ENCODE assay signal across 17 mouse cellular contexts in genomic region chr17:60717931-60718621, GRCm38 (mm10).
"Had no signal": no experiment of that assay in that cellular context is flagged by ENCODE, and none has a peak within 500 bp of the region (broad histone marks: within the 10 kb centered on the region; RNA-seq: fewer than 3 reads in every experiment).

No protein-coding gene starts in this region.

- H3K9ac ChIP-seq: lung, embryonic 14.5 days; neural tube, embryonic 13.5 days; neural tube, embryonic 15.5 days; stomach, embryonic 15.5 days had no signal

- H3K36me3 ChIP-seq: midbrain, embryonic 10.5 days; neural tube, embryonic 13.5 days; neural tube, embryonic 15.5 days; stomach, embryonic 15.5 days had no signal

- ATAC-seq: midbrain, embryonic 16.5 days had no signal

- H3K4me2 ChIP-seq: lung, embryonic 14.5 days; neural tube, embryonic 13.5 days; neural tube, embryonic 15.5 days; stomach, embryonic 15.5 days had no signal

- H3K9me3 ChIP-seq: midbrain, embryonic 10.5 days; neural tube, embryonic 13.5 days; neural tube, embryonic 15.5 days; stomach, embryonic 15.5 days had no signal

- H3K4me1 ChIP-seq: midbrain, embryonic 10.5 days; neural tube, embryonic 13.5 days; neural tube, embryonic 15.5 days; stomach, embryonic 15.5 days had no signal

- H3K4me3 ChIP-seq: midbrain, embryonic 10.5 days; myocyte; neural tube, embryonic 13.5 days; neural tube, embryonic 15.5 days; stomach, embryonic 15.5 days had no signal

- H3K27me3 ChIP-seq: neural tube, embryonic 13.5 days; neural tube, embryonic 15.5 days; stomach, embryonic 15.5 days had no signal

- DNase-seq: lung, adult 18-20 months; lung, embryonic 14.5 days; lung, postnatal 10 days; lung, postnatal 4 days; midbrain, embryonic 14.5 days; retina, postnatal 1 day; right cerebral cortex, adult 18-20 months; thymus, adult 2 months; thymus, postnatal 25 days; thymus, postnatal 4 days had no signal

- H3K27ac ChIP-seq: midbrain, embryonic 10.5 days; neural tube, embryonic 13.5 days; neural tube, embryonic 15.5 days; stomach, embryonic 15.5 days; stomach, postnatal 0 days had no signal
